Mouse (Mus musculus): Measurements from ENCODE around the gene Arrdc2. TPM values are rescaled to one million over a fixed set of nuclear protein-coding genes. Genes with fewer than 3 reads are reported as not detected.

Arrdc2 gene
- total and polyA plus RNA-seq, 3 experiments = 13.1 to 22.5 TPM; not detected in 1

GRCm38 (mm10) chr8:70836666-70837065 is 2.9 kb downstream of the Arrdc2 start:
- Histone ChIP-seq H3K4me1 (ENCODE audit: control insufficient read depth in 1 of 2, insufficient read depth in 2 of 2, low read length in 2 of 2) (peaks cover 0 to 5% of the 10 kb centered on the region in 2 experiments; a peak in 1 of 4 replicates), H3K9ac (ENCODE audit: control insufficient read depth, low read depth, low read length, poor library complexity, severe bottlenecking) (no peak overlapping the region), H3K9me3 (replicated peaks; ENCODE audit: insufficient read depth, low read length) (no peaks in the 10 kb centered on the region), H3K27ac (ENCODE audit: control insufficient read depth, low read depth, low read length) (no peak overlapping the region), H3K4me3 (ENCODE audit: control insufficient read depth in 1 of 2, insufficient read depth in 1 of 2, low read depth in 2 of 2, low read length in 2 of 2) (no peak overlapping the region), H3K27me3 (ENCODE audit: control insufficient read depth in 1 of 2, insufficient read depth in 2 of 2, low read length in 2 of 2) (no peaks in the 10 kb centered on the region), H3K79me2 (ENCODE audit: control insufficient read depth, insufficient read depth, low read length, poor library complexity) (no peaks in the 10 kb centered on the region; the same call in 1 of the 2 replicates), H3K36me3 (ENCODE audit: control insufficient read depth in 1 of 2, insufficient read depth in 2 of 2, low read length in 2 of 2) (peaks cover 0 to 10% of the 10 kb centered on the region in 2 experiments; a peak in 2 of 4 replicates)
- no peak for DNase-seq (ENCODE audit: low read depth, low spot score)
- TF ChIP-seq MEF2A (IDR thresholded peaks at IDR 0.05; ENCODE audit: extremely low read depth, insufficient replicate concordance, low read depth, low read length, poor library complexity, severe bottlenecking) (no peak), NELFE (IDR thresholded peaks at IDR 0.05; ENCODE audit: low read depth, low read length) (no peak), MAFK (IDR thresholded peaks at IDR 0.05; ENCODE audit: borderline replicate concordance, low read depth, low read length) (no peak), ETS1 (IDR thresholded peaks at IDR 0.05; ENCODE audit: low read depth, low read length) (no peak), UBTF (IDR thresholded peaks at IDR 0.05; ENCODE audit: borderline replicate concordance, insufficient read depth, low read depth, low read length) (no peak), CHD2 (IDR thresholded peaks at IDR 0.05; ENCODE audit: low read length) (no peak), EP300 (IDR thresholded peaks at IDR 0.05; ENCODE audit: low read depth in 1 of 2, low read length in 2 of 2) (no peak), MXI1 (IDR thresholded peaks at IDR 0.05; ENCODE audit: low read depth, low read length) (no peak), ELF1 (IDR thresholded peaks at IDR 0.05; ENCODE audit: low read depth, low read length) (no peak), MYC (IDR thresholded peaks at IDR 0.05; ENCODE audit: low read depth, low read length) (no peak), ZC3H11A (IDR thresholded peaks at IDR 0.05; ENCODE audit: low read depth, low read length) (no peak), JUND (IDR thresholded peaks at IDR 0.05; ENCODE audit: low read depth, low read length) (no peak), TCF12 (IDR thresholded peaks at IDR 0.05; ENCODE audit: low read depth, low read length) (no peak), USF1 (IDR thresholded peaks at IDR 0.05; ENCODE audit: low read depth, low read length) (no peak), E2F4 (IDR thresholded peaks at IDR 0.05; ENCODE audit: borderline replicate concordance, low read depth, low read length) (no peak), BHLHE40 (IDR thresholded peaks at IDR 0.05; ENCODE audit: borderline replicate concordance, low read depth, low read length) (no peak), RAD21 (IDR thresholded peaks at IDR 0.05; ENCODE audit: low read depth, low read length) (no peak), RCOR1 (IDR thresholded peaks at IDR 0.05; ENCODE audit: low read depth, low read length) (no peak), ZKSCAN1 (IDR thresholded peaks at IDR 0.05; ENCODE audit: low read depth, low read length) (no peak)

GRCm38 (mm10) chr8:70834071-70834470 is 5.4 kb downstream of the Arrdc2 start:
- H3K27ac ChIP-seq (ENCODE audit: control insufficient read depth, low read depth, low read length) = no peak overlapping the region
- H3K9ac ChIP-seq (ENCODE audit: control insufficient read depth, low read depth, low read length, poor library complexity, severe bottlenecking) = no peak overlapping the region
- no peak overlapping the region for H3K4me3 ChIP-seq (ENCODE audit: control insufficient read depth in 1 of 2, insufficient read depth in 1 of 2, low read depth in 2 of 2, low read length in 2 of 2)
- H3K27me3 ChIP-seq (ENCODE audit: control insufficient read depth in 1 of 2, insufficient read depth in 2 of 2, low read length in 2 of 2) = no peaks in the 10 kb centered on the region
- H3K36me3 ChIP-seq (ENCODE audit: control insufficient read depth in 1 of 2, insufficient read depth in 2 of 2, low read length in 2 of 2) = no peaks in the 10 kb centered on the region
- no peaks in the 10 kb centered on the region for H3K9me3 ChIP-seq (replicated peaks; ENCODE audit: insufficient read depth, low read length)
- TF ChIP-seq ZMIZ1 (IDR thresholded peaks at IDR 0.05; ENCODE audit: low read depth, low read length) (no peak), NRF1 (IDR thresholded peaks at IDR 0.05; ENCODE audit: insufficient read depth, low read depth, low read length, poor library complexity, severe bottlenecking) (no peak), GATA1 (IDR thresholded peaks at IDR 0.05; ENCODE audit: low read depth, low read length) (no peak), EP300 (IDR thresholded peaks at IDR 0.05; ENCODE audit: low read depth in 1 of 2, low read length in 2 of 2) (no peak), ZC3H11A (IDR thresholded peaks at IDR 0.05; ENCODE audit: low read depth, low read length) (no peak), POLR2AphosphoS2 (IDR thresholded peaks at IDR 0.05; ENCODE audit: low read length) (no peak), MXI1 (IDR thresholded peaks at IDR 0.05; ENCODE audit: low read depth, low read length) (no peak), GABPA (IDR thresholded peaks at IDR 0.05; ENCODE audit: low read depth, low read length) (no peak), JUND (IDR thresholded peaks at IDR 0.05; ENCODE audit: low read depth, low read length) (no peak), RAD21 (IDR thresholded peaks at IDR 0.05; ENCODE audit: low read depth, low read length) (no peak), SMC3 (IDR thresholded peaks at IDR 0.05; ENCODE audit: low read depth, low read length) (no peak), CHD1 (IDR thresholded peaks at IDR 0.05; ENCODE audit: low read depth, low read length) (no peak), ETS1 (IDR thresholded peaks at IDR 0.05; ENCODE audit: low read depth, low read length) (no peak), RCOR1 (IDR thresholded peaks at IDR 0.05; ENCODE audit: low read depth, low read length) (no peak), MAX (IDR thresholded peaks at IDR 0.05; ENCODE audit: low read length) (no peak), UBTF (IDR thresholded peaks at IDR 0.05; ENCODE audit: borderline replicate concordance, insufficient read depth, low read depth, low read length) (no peak)
- H3K79me2 ChIP-seq (ENCODE audit: control insufficient read depth, insufficient read depth, low read length, poor library complexity) = no peaks in the 10 kb centered on the region; the same call in 1 of the 2 replicates
- H3K4me1 ChIP-seq (ENCODE audit: control insufficient read depth in 1 of 2, insufficient read depth in 2 of 2, low read length in 2 of 2) = no peaks in the 10 kb centered on the region
- DNase-seq (ENCODE audit: low read depth, low spot score) = no peak

All from MEL (cell line).